Mouse (Mus musculus) inflammation-experienced regulatory T-cells, adult 6 months (primary cell): ENCODE data around the gene Tnfaip8l2. TPM values are rescaled to one million over a fixed set of nuclear protein-coding genes. Genes with fewer than 3 reads are reported as not detected.
A peak's percentile ranks its signal among the peaks of the same experiment; 100 is the strongest.
"Not testable (repeated sequence)": the region's sequence is repeated elsewhere in the genome, so short reads cannot be mapped to it uniquely, and the experiment has no call there.

Experiments used
- ATAC-seq: one replicate; pipeline ENCODE4 v1.8.0; 2017
- polyA plus RNA-seq, 3 experiments: library from polyadenylated mRNA; unstranded; fragments of 100-300 nt; shearing (Covaris generic); gene quantifications; one replicate each; pipeline ENCODE4 v1.2.1; 2017

Gene Tnfaip8l2
- polyA plus RNA-seq, 3 experiments from 2014 or later, result 180 to 236 (median 220) TPM

- ATAC-seq, result peak; percentile 81
Measured at GRCm38 (mm10) chr3:95110911-95111726, 31.0 kb downstream of the Tnfaip8l2 start, which contains the start of gene Vps72. Vps72 (plus strand) TSS chr3:95111022.

DNA sequence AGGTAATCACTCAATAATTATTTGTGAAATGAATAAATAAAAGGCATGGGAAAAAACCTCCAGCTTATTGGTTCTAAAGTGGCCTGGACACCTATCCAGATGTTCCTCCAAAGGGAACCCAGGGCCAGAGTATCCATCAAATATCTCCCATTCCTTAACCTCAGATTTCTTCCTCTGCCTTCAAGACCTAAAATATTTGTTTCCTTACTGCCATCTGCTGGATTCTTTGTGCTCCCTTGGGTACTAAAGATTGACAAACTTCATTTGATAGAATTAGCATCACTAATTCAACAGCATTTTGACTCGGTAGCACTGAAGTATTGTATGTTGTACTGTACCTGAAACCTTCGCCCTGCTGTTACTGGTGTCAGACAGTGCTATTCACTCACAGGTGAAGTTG lies 34.3 kb downstream of the Tnfaip8l2 start:
- no peak for ATAC-seq

GRCm38 (mm10) chr3:95107308-95107707 lies 34.9 kb downstream of the Tnfaip8l2 start:
- not testable (repeated sequence) for ATAC-seq

GRCm38 (mm10) chr3:95106338-95107117 lies 35.6 kb downstream of the Tnfaip8l2 start, which contains the start of gene Pip5k1a:
Pip5k1a (minus strand) TSS chr3:95106930.
- ATAC-seq, result peak; percentile 83

- no peak for ATAC-seq
Measured at GRCm38 (mm10) chr3:95105586-95106337, 36.4 kb downstream of the Tnfaip8l2 start.

- ATAC-seq, result no peak
Measured at GRCm38 (mm10) chr3:95105121-95105520, 37.0 kb downstream of the Tnfaip8l2 start.

DNA sequence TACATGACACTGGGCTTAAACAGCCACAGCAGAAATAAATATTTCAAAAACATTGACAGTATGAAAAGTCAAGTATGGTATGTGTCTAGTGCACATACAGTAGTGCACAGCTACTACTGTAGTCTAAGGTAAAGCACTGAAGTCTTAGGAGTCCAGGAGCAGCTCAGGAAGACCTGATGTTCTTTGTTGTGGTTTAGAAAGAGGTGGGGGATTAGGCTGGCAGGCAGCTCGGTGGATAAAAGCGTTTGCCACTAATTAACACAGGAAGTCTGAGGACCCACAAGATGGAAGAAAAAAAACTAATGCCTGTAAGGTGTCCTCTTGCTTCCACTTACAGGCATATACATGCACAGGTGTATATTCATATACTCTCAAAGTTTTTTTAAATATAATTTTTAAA lies 41.3 kb downstream of the Tnfaip8l2 start:
- peak; percentile 81 for ATAC-seq

Other genes with a start within 250 kb of the Tnfaip8l2 start
- gene Selenbp1, start 209.3 kb downstream of the Tnfaip8l2 start, polyA plus RNA-seq, result 1 to 10 TPM in 2 of 3 experiments, under 1 TPM in 1; 0.36 to 2.2 (median 1.5) TPM
- gene Rfx5, start 188.3 kb downstream of the Tnfaip8l2 start, polyA plus RNA-seq, result 10 to 100 TPM in 2 of 3 experiments, 1 to 10 TPM in 1; 9.6 to 14.4 (median 13.8) TPM
- gene Pi4kb, start 167.6 kb downstream of the Tnfaip8l2 start, polyA plus RNA-seq, result 10 to 100 TPM in 2 of 3 experiments, 1 to 10 TPM in 1; 9.1 to 12.7 (median 10.6) TPM
- 10 to 100 TPM; 12.2 to 16.5 (median 12.4) TPM for gene Zfp687, start 126.9 kb downstream of the Tnfaip8l2 start, polyA plus RNA-seq
- 100 to 1,000 TPM; 175 to 191 (median 181) TPM for gene Psmd4, start 99.7 kb downstream of the Tnfaip8l2 start, polyA plus RNA-seq
- 10 to 100 TPM; 16.7 to 22.4 (median 17.6) TPM for gene Pip5k1a, start 35.4 kb downstream of the Tnfaip8l2 start, polyA plus RNA-seq
- gene Vps72, start 31.3 kb downstream of the Tnfaip8l2 start, polyA plus RNA-seq, result 10 to 100 TPM; 64.0 to 70.0 (median 66.7) TPM
- gene Tmod4, start 17.9 kb downstream of the Tnfaip8l2 start, polyA plus RNA-seq, result 1 to 10 TPM; 1.8 to 2.5 (median 2.1) TPM
- 100 to 1,000 TPM in 2 of 3 experiments, 10 to 100 TPM in 1; 81.4 to 113 (median 106) TPM for gene Scnm1, start 8.3 kb downstream of the Tnfaip8l2 start, polyA plus RNA-seq
- 10 to 100 TPM; 14.6 to 32.0 (median 30.8) TPM for gene Lysmd1, start 8.3 kb downstream of the Tnfaip8l2 start, polyA plus RNA-seq
- under 1 TPM in 1 of 3 experiments, not detected in 2; 0.16 TPM for gene Sema6c, start 18.1 kb upstream of the Tnfaip8l2 start, polyA plus RNA-seq
- gene Gabpb2, start 75.6 kb upstream of the Tnfaip8l2 start, polyA plus RNA-seq, result 10 to 100 TPM; 28.0 to 52.1 (median 31.8) TPM
- 100 to 1,000 TPM; 179 to 293 (median 202) TPM for gene Cdc42se1, start 86.4 kb upstream of the Tnfaip8l2 start, polyA plus RNA-seq
- 10 to 100 TPM; 17.5 to 21.6 (median 18.8) TPM for gene Mllt11, start 89.8 kb upstream of the Tnfaip8l2 start, polyA plus RNA-seq
- under 1 TPM; 0.49 to 0.94 (median 0.85) TPM for gene Gm128, start 99.2 kb upstream of the Tnfaip8l2 start, polyA plus RNA-seq
- under 1 TPM in 1 of 3 experiments, not detected in 2; 0.52 TPM for gene Bnipl, start 108.8 kb upstream of the Tnfaip8l2 start, polyA plus RNA-seq
- 10 to 100 TPM; 17.8 to 18.5 (median 18.3) TPM for gene Mindy1, start 139.0 kb upstream of the Tnfaip8l2 start, polyA plus RNA-seq
- gene Prune1, start 139.7 kb upstream of the Tnfaip8l2 start, polyA plus RNA-seq, result 10 to 100 TPM in 1 of 3 experiments, 1 to 10 TPM in 2; 7.5 to 11.0 (median 8.8) TPM
- under 1 TPM; 0.64 to 0.92 (median 0.91) TPM for gene Anxa9, start 164.8 kb upstream of the Tnfaip8l2 start, polyA plus RNA-seq
- gene Cers2, start 172.4 kb upstream of the Tnfaip8l2 start, polyA plus RNA-seq, result 100 to 1,000 TPM; 151 to 215 (median 154) TPM
- gene Setdb1, start 214.8 kb upstream of the Tnfaip8l2 start, polyA plus RNA-seq, result 10 to 100 TPM; 16.9 to 24.2 (median 18.5) TPM